Comparison of ENCODE assay signal across 19 mouse cellular contexts in the genomic region with DNA sequence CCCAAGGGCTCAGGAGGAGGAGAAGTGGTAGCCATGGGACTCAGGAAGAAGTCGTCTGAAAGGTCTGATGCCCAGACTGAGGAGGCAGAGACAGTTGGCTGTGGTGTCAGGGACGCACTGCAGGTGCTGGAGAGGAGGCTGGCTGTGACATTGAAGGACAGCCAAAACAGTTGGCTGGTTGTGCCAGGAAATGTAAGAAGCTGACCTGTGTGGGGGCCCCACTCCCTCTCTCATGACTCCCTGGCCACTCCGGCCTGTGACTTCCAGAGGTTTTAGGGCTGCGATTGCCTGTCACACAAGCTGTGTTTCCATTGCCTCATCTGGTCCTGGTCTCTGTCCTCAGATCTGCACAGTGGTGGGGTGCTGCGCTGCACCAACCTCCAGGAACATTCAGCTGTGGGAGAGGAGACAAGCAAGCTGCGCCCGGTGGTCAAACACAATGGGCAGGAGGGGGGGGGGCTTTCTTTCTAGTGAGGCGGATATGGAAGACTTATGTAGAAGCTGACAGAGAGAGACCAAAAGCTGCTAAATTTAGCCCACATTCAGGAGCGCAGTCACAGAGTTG. TPM values are rescaled to one million over a fixed set of nuclear protein-coding genes. Genes with fewer than 3 reads are reported as not detected.
A peak's percentile ranks its signal among the peaks of the same experiment; 100 is the strongest.
DNase-seq lines count a peak whose midpoint lies in the region; ATAC-seq and TF ChIP-seq lines count a peak whose summit lies in the region.
"Had no signal": no experiment of that assay in that cellular context is flagged by ENCODE, and none has a peak within 500 bp of the region (broad histone marks: within the 10 kb centered on the region; RNA-seq: fewer than 3 reads in every experiment).

No protein-coding gene starts in this region.

- no peak overlapping the region for H3K4me3 ChIP-seq in heart, embryonic 15.5 days
- no peak overlapping the region for H3K4me3 ChIP-seq in heart, embryonic 12.5 days
- no peak overlapping the region for H3K4me3 ChIP-seq in kidney, postnatal 0 days (replicated peaks; ENCODE audit: low read depth, low read length)
- H3K4me3 ChIP-seq in kidney, adult 2 months (ENCODE audit: insufficient read depth, low read depth, low read length), result no peak overlapping the region
- no peak overlapping the region for H3K4me3 ChIP-seq in brown adipose tissue, adult 24 weeks (ENCODE audit: insufficient read depth, low read depth, low read length)
- H3K4me3 ChIP-seq: embryonic facial prominence, embryonic 15.5 days; heart, adult 2 months; limb, embryonic 10.5 days; megakaryocyte, embryonic 14.5 days; neural tube, embryonic 12.5 days had no signal

- TF ChIP-seq POLR2A in kidney, adult 2 months (IDR thresholded peaks at IDR 0.05; ENCODE audit: low read depth, low read length), result no peak

- no peak for DNase-seq in cerebellum, postnatal 4 days (ENCODE audit: low spot score in 2 of 2)
- DNase-seq in kidney, postnatal 0 days (ENCODE audit: low spot score), result peak; percentile 29
- DNase-seq in kidney, adult 2 months, result no peak
- DNase-seq in frontal cortex, postnatal 36 days (ENCODE audit: low spot score in 2 of 2), result no peak
- DNase-seq: adrenal gland, adult 8-10 months; forebrain, postnatal 0 days; kidney, postnatal 25 days; lung, adult 18-20 months had no signal

- H3K27ac ChIP-seq in heart, embryonic 15.5 days, result no peak overlapping the region
- H3K27ac ChIP-seq in heart, embryonic 12.5 days (ENCODE audit: poor library complexity, severe bottlenecking), result no peak overlapping the region
- no peak overlapping the region for H3K27ac ChIP-seq in kidney, postnatal 0 days
- no peak overlapping the region for H3K27ac ChIP-seq in kidney, adult 2 months (ENCODE audit: insufficient read depth, low read depth, low read length)
- H3K27ac ChIP-seq in brown adipose tissue, adult 24 weeks (replicated peaks; ENCODE audit: low read depth, low read length), result peak overlapping the region; percentile 59
- H3K27ac ChIP-seq: embryonic facial prominence, embryonic 15.5 days; heart, adult 2 months; limb, embryonic 10.5 days; neural tube, embryonic 12.5 days; stomach, postnatal 0 days had no signal

- 0 out of 2 replicates have a peak overlapping the region, but pooled peaks have one; percentile 23 for H3K4me2 ChIP-seq in heart, embryonic 15.5 days
- H3K4me2 ChIP-seq in heart, embryonic 12.5 days, result no peak overlapping the region
- H3K4me2 ChIP-seq in kidney, postnatal 0 days (ENCODE audit: low read length), result no peak overlapping the region
- H3K4me2 ChIP-seq: embryonic facial prominence, embryonic 15.5 days; neural tube, embryonic 12.5 days had no signal

- no peak for TF ChIP-seq CTCF in kidney, postnatal 0 days (IDR thresholded peaks at IDR 0.05; ENCODE audit: low read depth)
- no peak for TF ChIP-seq CTCF in kidney, adult 2 months (conservative IDR thresholded peaks at IDR 0.05; ENCODE audit: insufficient read depth, insufficient read length, low read depth, low read length)

- no peaks in the 10 kb centered on the region for H3K27me3 ChIP-seq in heart, embryonic 15.5 days
- peaks cover 29% of the 10 kb centered on the region for H3K27me3 ChIP-seq in heart, embryonic 12.5 days (replicated peaks)
- no peaks in the 10 kb centered on the region for H3K27me3 ChIP-seq in kidney, postnatal 0 days (ENCODE audit: insufficient read depth, low read length)
- H3K27me3 ChIP-seq in kidney, adult 2 months (replicated peaks; ENCODE audit: control insufficient read depth, insufficient read depth, low read length), result no peaks in the 10 kb centered on the region
- H3K27me3 ChIP-seq: embryonic facial prominence, embryonic 15.5 days; neural tube, embryonic 12.5 days; Patski had no signal

- H3K36me3 ChIP-seq in heart, embryonic 15.5 days, result no peaks in the 10 kb centered on the region
- no peaks in the 10 kb centered on the region for H3K36me3 ChIP-seq in heart, embryonic 12.5 days
- H3K36me3 ChIP-seq in kidney, postnatal 0 days (ENCODE audit: insufficient read depth, low read length), result no peaks in the 10 kb centered on the region
- H3K36me3 ChIP-seq in kidney, adult 2 months (ENCODE audit: control insufficient read depth, insufficient read depth, low read length), result no peaks in the 10 kb centered on the region
- H3K36me3 ChIP-seq: embryonic facial prominence, embryonic 15.5 days; limb, embryonic 10.5 days; neural tube, embryonic 12.5 days had no signal

- no peak overlapping the region for H3K9ac ChIP-seq in heart, embryonic 15.5 days
- no peak overlapping the region for H3K9ac ChIP-seq in heart, embryonic 12.5 days
- H3K9ac ChIP-seq in kidney, postnatal 0 days (ENCODE audit: low read depth, low read length), result no peak overlapping the region
- H3K9ac ChIP-seq: embryonic facial prominence, embryonic 15.5 days; forebrain, postnatal 0 days; neural tube, embryonic 12.5 days had no signal

- H3K9me3 ChIP-seq in heart, embryonic 15.5 days (replicated peaks), result no peaks in the 10 kb centered on the region
- H3K9me3 ChIP-seq in heart, embryonic 12.5 days (replicated peaks), result no peaks in the 10 kb centered on the region
- H3K9me3 ChIP-seq in kidney, postnatal 0 days (replicated peaks; ENCODE audit: low read length), result no peaks in the 10 kb centered on the region
- H3K9me3 ChIP-seq: embryonic facial prominence, embryonic 15.5 days; limb, embryonic 10.5 days; neural tube, embryonic 12.5 days had no signal

- 41% methylated on average over 9 of the region's 9 CpGs for WGBS in heart, embryonic 15.5 days
- WGBS in heart, embryonic 12.5 days, result 43% methylated on average over 9 of the region's 9 CpGs
- 38% methylated on average over 9 of the region's 9 CpGs for WGBS in kidney, postnatal 0 days
- WGBS in kidney, adult 2 months, result 44% methylated on average over 9 of the region's 9 CpGs

- peaks cover 13% of the 10 kb centered on the region for H3K4me1 ChIP-seq in heart, embryonic 15.5 days (replicated peaks)
- H3K4me1 ChIP-seq in heart, embryonic 12.5 days (replicated peaks), result peaks cover 22% of the 10 kb centered on the region
- peaks cover 3% of the 10 kb centered on the region; the same call in 1 of the 2 replicates for H3K4me1 ChIP-seq in kidney, postnatal 0 days (replicated peaks; ENCODE audit: insufficient read depth, low read length)
- no peaks in the 10 kb centered on the region for H3K4me1 ChIP-seq in kidney, adult 2 months (ENCODE audit: control insufficient read depth, insufficient read depth, low read length)
- no peaks in the 10 kb centered on the region for H3K4me1 ChIP-seq in brown adipose tissue, adult 24 weeks (ENCODE audit: control insufficient read depth, insufficient read depth, insufficient read length, low read length)
- H3K4me1 ChIP-seq: megakaryocyte, embryonic 14.5 days; neural tube, embryonic 12.5 days had no signal

- ATAC-seq in cerebellum, adult (ENCODE audit: insufficient number of reproducible peaks, low FRiP score, low TSS enrichment), result peak; percentile 66; the same call in 1 of the 2 replicates
- ATAC-seq in heart, embryonic 15.5 days (replicated peaks; ENCODE audit: insufficient number of reproducible peaks, insufficient read depth, low FRiP score, low read depth), result no peak
- ATAC-seq in heart, embryonic 12.5 days (ENCODE audit: insufficient number of reproducible peaks, low FRiP score), result no peak
- no peak for ATAC-seq in kidney, postnatal 0 days (replicated peaks; ENCODE audit: low FRiP score, low read depth)
- ATAC-seq: forebrain, postnatal 0 days; Patski had no signal

RNA-seq across cellular contexts. Expression of a gene that starts 30.8 kb away (rescaled TPM):
- polyA plus RNA-seq in heart, embryonic 15.5 days (2015; fragmentation: Nextera tagmentation; extraction: Ambion mirVana), result 1.8 and 2.7 TPM in 2 replicates
- 2.7 and 3.2 TPM in 2 replicates for polyA plus RNA-seq in heart, embryonic 12.5 days (2016; fragmentation: Nextera tagmentation; extraction: Ambion mirVana)
- 3.2 and 4.2 TPM in 2 replicates for polyA plus RNA-seq in kidney, postnatal 0 days (2015; fragmentation: Nextera tagmentation; extraction: Ambion mirVana)
- 25.0 and 28.3 TPM in 2 replicates for polyA plus RNA-seq in kidney, adult 2 months (2012; rRNA removed)
- polyA plus RNA-seq in brown adipose tissue, adult 24 weeks (2012; ENCODE audit: insufficient read depth, insufficient read length, missing spikeins), result 33.4 and 63.6 TPM in 2 replicates
